Mouse (Mus musculus) mesoderm, embryonic 11.5 days (tissue): ENCODE measurements around the gene Etv5.

Experiments used
- DNase-seq: peaks from one replicate; pipeline ENCODE4 v3.0.0-alpha.2; 2012; ENCODE audit warnings: low read depth, low spot score

Gene Etv5

DNA sequence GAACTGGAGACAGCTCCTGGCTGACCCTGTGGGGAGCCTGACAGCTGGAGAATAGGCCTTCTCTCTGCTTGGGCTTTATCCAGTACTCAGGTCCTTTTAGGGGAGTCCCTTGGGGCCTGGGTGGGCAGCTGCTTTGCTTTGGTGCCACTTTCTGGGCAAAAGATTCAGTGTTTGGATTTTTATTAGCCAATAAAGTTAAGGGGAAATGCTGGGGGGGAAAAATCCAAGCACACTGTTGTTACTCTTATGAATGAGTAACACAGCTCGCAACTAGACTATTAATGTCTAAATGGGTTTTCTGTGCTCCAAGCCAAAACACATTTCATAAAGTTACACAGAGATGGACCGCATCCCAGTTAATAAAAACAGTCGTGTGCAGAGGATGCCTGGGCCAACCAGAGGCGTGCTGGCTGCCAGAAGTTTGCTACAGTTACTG, 98.3 kb downstream of the Etv5 start:
- DNase-seq = no peak

DNA sequence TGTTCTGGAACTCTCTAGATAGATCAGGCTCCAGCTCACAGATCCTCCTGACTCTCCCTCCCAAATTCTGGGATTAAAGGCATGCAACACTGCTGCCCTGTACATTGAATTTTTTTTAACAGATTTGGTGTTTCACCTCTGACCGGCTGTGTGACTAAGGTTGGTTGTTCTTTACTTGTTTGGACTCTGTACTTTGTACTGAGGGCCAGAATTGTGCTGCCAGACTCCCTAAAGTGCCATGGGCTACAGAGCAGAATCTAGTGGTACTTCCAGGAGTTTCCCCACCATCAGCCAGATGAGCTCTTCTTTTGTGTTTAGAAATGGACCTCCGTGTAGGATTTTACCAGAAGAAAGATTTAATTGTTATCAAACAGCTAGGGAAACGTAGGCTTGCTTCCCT, 103.7 kb downstream of the Etv5 start:
- no peak for DNase-seq
